Mouse (Mus musculus) cerebellum, adult 8-10 months (tissue): Measurements from ENCODE around the gene Tex52.
"Not testable (repeated sequence)": the region's sequence is repeated elsewhere in the genome, so short reads cannot be mapped to it uniquely, and the experiment has no call there.

Experiments used
- DNase-seq: peaks from one replicate; pipeline ENCODE4 v3.0.0; 2022

The Tex52 gene

GRCm38 (mm10) chr6:128375192-128375591 lies at the start of gene Tex52, which contains the start of gene Gm44596:
TSS of gene Tex52 (plus strand) at chr6:128375456.
TSS of gene Gm44596 (plus strand) at chr6:128375503.
- no peak for DNase-seq

- DNase-seq, result peak; percentile 70
These were observed 40.7 kb upstream of the Tex52 start for GRCm38 (mm10) chr6:128334397-128335124.

- no peak for DNase-seq
These were observed 37.8 kb upstream of the Tex52 start for GRCm38 (mm10) chr6:128337467-128337866.

- no peak for DNase-seq
These were observed 36.4 kb upstream of the Tex52 start for GRCm38 (mm10) chr6:128338876-128339275.

- DNase-seq, result no peak
These were observed 33.1 kb upstream of the Tex52 start for GRCm38 (mm10) chr6:128341956-128342723.

- DNase-seq, result no peak
These were observed 29.6 kb upstream of the Tex52 start for GRCm38 (mm10) chr6:128345623-128346022.

GRCm38 (mm10) chr6:128346782-128347181 lies 28.5 kb upstream of the Tex52 start:
- DNase-seq, result no peak

- DNase-seq, result no peak
These were observed 25.5 kb upstream of the Tex52 start for GRCm38 (mm10) chr6:128349711-128350110.

GRCm38 (mm10) chr6:128354140-128354539 lies 21.1 kb upstream of the Tex52 start:
- no peak for DNase-seq

GRCm38 (mm10) chr6:128355201-128355681 lies 20.0 kb upstream of the Tex52 start:
- no peak for DNase-seq

- peak; percentile 98 for DNase-seq
These were observed 19.4 kb upstream of the Tex52 start, which contains the start of gene Tulp3 for GRCm38 (mm10) chr6:128355726-128356416. TSS of gene Tulp3 (minus strand) at chr6:128355851.

- peak; percentile 77 for DNase-seq
These were observed 16.3 kb upstream of the Tex52 start for GRCm38 (mm10) chr6:128358999-128359398.

GRCm38 (mm10) chr6:128361901-128362300 lies 13.4 kb upstream of the Tex52 start:
- no peak for DNase-seq

GRCm38 (mm10) chr6:128362381-128363006 lies 12.8 kb upstream of the Tex52 start, which contains the start of the genes Rhno1 and Foxm1:
TSS of gene Rhno1 (minus strand) at chr6:128362911.
TSS of gene Foxm1 (plus strand) at chr6:128362967.
- DNase-seq, result peak; percentile 80

GRCm38 (mm10) chr6:128363007-128363825 lies 12.0 kb upstream of the Tex52 start:
- DNase-seq, result no peak

GRCm38 (mm10) chr6:128364721-128365120 lies 10.5 kb upstream of the Tex52 start:
- DNase-seq, result no peak

GRCm38 (mm10) chr6:128366466-128366865 lies 8.8 kb upstream of the Tex52 start:
- DNase-seq, result no peak

- DNase-seq, result no peak
These were observed 5.2 kb upstream of the Tex52 start for GRCm38 (mm10) chr6:128370040-128370439.

GRCm38 (mm10) chr6:128376371-128377085 lies 1.3 kb downstream of the Tex52 start:
- DNase-seq, result no peak

- no peak for DNase-seq
These were observed 4.4 kb downstream of the Tex52 start for GRCm38 (mm10) chr6:128379636-128380035.

GRCm38 (mm10) chr6:128380594-128381167 lies 5.4 kb downstream of the Tex52 start:
- DNase-seq, result not testable (repeated sequence)
